Mouse (Mus musculus): Measurements from ENCODE around the gene Gm14408. TPM values are rescaled to one million over a fixed set of nuclear protein-coding genes. Genes with fewer than 3 reads are reported as not detected.
"Not testable (repeated sequence)": the region's sequence is repeated elsewhere in the genome, so short reads cannot be mapped to it uniquely, and the experiment has no call there.

The Gm14408 gene
- not detected for total RNA-seq (2021)

DNA sequence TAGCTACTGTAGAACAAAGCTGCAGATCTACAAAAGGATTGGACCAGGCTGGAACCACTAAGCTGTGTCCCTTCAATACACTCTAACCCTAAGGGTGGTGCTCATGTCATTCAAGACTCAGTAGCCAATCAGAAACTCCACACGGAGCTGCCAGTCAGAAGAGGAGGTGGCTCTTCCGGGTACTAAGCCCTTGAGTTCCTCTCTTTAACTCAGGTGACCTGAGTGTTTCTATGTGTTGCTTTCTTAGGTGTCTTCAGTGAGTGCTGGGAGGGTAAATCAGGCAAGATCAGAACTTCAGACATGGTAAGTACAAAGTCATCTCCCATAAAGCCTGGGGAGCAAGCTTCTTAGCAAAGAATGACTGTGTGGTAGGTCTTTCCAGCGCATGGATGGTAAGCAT, at the start of gene Gm14408:
TSS of gene Gm14408 (plus strand) at position 301 of the 400 bp plus-strand sequence.
- DNase-seq (ENCODE audit: extremely low spot score in 1 of 2, low spot score in 2 of 2); intact Hi-C loops (cut with DNase I): not testable (repeated sequence)

DNA sequence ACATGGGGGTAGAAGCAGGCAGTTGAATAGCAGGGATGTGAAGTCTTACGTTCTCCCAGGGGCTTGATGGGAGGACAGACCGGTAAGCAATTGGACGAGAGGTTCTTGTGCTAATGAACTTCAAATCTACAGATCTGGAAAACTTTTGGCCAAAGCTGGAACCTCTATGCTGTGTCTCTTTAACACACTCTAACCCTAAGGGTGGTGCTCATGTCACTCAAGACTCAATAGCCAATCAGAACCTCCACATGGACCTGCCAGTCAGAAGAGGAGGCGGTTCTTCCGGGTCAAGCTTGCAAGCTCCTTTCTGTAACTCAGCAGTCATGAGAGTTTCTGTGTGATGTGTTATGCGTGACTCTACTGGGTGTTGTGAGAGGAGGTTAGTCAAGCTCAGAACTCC, 32.6 kb upstream of the Gm14408 start, which contains the start of gene Gm14295:
TSS of gene Gm14295 (plus strand) at position 301 of the 400 bp plus-strand sequence.
- intact Hi-C loops (cut with DNase I); DNase-seq (ENCODE audit: extremely low spot score in 1 of 2, low spot score in 2 of 2): not testable (repeated sequence)

DNA sequence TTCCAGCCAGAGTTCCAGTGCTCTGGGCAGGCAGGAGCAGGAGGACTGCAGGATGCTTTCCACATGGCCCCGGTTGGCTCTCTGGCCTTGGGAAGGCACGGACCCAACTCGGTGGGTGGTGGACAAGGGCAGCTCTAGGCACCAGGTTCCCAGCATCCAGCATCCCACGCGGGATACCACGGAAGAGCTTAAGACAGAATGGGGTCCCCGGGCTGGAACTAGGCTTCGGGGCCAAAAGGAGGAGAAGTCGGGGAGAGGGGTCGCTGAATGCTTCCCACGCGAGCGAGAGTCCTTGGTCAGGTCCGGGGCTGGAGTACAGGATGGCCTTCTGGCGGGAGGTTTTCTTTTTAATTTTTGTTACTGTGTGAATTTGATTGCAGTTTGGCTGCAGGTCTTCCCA, 32.2 kb upstream of the Gm14408 start:
- intact Hi-C loops (cut with DNase I); DNase-seq (ENCODE audit: extremely low spot score in 1 of 2, low spot score in 2 of 2): not testable (repeated sequence)

Other genes with a start within 250 kb of the Gm14408 start
- gene Gm14308, start 194.8 kb upstream of the Gm14408 start, total RNA-seq (2021), result 1 to 10 TPM; 3.2 to 4.0 TPM
- gene Zfp973, start 160.6 kb upstream of the Gm14408 start, total RNA-seq (2021), result 10 to 100 TPM; 12.7 to 12.9 TPM
- 10 to 100 TPM; 29.4 to 31.4 TPM for gene Gm14305, start 122.8 kb upstream of the Gm14408 start, total RNA-seq (2021)
- gene Gm14295, start 32.5 kb upstream of the Gm14408 start, total RNA-seq (2021), result 10 to 100 TPM; 13.4 to 14.8 TPM
- gene Gm14296, start 96.7 kb downstream of the Gm14408 start, total RNA-seq (2021), result 10 to 100 TPM; 16.9 to 21.2 TPM
- 10 to 100 TPM; 59.5 to 67.5 TPM for gene Gm14419, start 169.8 kb downstream of the Gm14408 start, total RNA-seq (2021)
- gene Gm14401, start 243.2 kb downstream of the Gm14408 start, total RNA-seq (2021), result under 1 TPM; 0.51 to 0.84 TPM

All from left cerebral cortex, postnatal 10 days (tissue).